Mouse (Mus musculus) brown adipose tissue, adult 24 weeks (tissue): ENCODE results near the gene Gne. TPM values are rescaled to one million over a fixed set of nuclear protein-coding genes. Genes with fewer than 3 reads are reported as not detected.

Experiments used
- H3K27ac ChIP-seq: fragments of 200-500 bp; replicated peaks from 2 replicates; pipeline ENCODE4 v1.5.1; 2012; ENCODE audit warnings: low read depth, mild to moderate bottlenecking, low read length
- H3K4me1 ChIP-seq: fragments of 200-500 bp; 2 replicates; pipeline ENCODE4 v1.6.1; 2012; ENCODE audit warnings: low read length, mixed read lengths; ENCODE audit not compliant: control insufficient read depth, insufficient read depth, insufficient read length
- H3K4me3 ChIP-seq: fragments of 200-500 bp; 2 replicates; pipeline ENCODE4 v1.5.1; 2012; ENCODE audit warnings: low read depth, mild to moderate bottlenecking, low read length, moderate library complexity; ENCODE audit not compliant: insufficient read depth
- polyA plus RNA-seq: library from polyadenylated mRNA; stranded (reverse); fragments of >200 nt; gene quantifications from 2 replicates; pipeline ENCODE4 v1.2.4, GENCODE M21; 2012; ENCODE audit not compliant: missing spikeins, insufficient read depth, insufficient read length

Gene Gne
- polyA plus RNA-seq, 1 experiment: 17.4 TPM

DNA sequence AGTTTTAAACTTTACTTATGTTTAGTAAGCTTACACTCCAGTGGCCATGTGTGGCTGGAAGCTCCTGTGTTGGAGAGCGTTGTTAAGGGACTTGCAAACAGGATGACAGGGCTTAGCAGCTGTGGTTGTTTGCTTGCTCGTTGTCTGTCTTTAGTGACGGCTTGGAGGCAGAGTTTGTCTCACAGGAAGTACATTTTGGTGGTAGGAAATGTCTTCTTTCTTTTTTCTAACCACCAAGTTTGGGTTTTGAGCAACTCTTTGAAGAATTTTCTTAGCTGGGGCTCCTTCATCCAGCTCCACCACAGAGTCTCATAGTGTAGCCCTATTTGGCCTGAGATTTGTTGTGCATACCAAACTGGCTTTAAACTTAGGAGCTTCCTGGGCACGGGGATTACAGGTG is 61.7 kb downstream of the Gne start:
- no peaks in the 10 kb centered on the region for H3K4me1 ChIP-seq
- H3K27ac ChIP-seq: no peak overlapping the region
- no peak overlapping the region for H3K4me3 ChIP-seq

DNA sequence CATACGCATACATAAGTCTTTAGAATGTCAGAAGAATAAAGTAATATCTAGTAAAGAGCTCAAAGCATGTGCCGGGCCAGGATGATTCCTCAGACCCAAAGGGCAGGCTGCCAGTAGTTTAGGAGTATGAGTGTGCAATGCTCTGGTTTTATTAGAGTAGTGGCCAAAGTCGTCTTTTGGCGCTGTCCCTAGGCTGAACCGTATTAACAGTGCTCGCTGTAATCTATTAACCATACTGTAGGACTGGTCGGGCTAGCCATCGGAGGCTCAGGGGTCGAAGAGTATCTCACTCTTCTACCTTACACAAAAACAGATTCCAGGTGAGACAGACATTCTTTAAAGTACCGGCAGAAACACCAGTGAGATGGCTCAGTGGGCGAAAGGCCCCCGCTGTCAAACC is 67.2 kb downstream of the Gne start:
- no peak overlapping the region for H3K27ac ChIP-seq
- peaks cover 11% of the 10 kb centered on the region; the same call in 1 of the 2 replicates for H3K4me1 ChIP-seq
- no peak overlapping the region for H3K4me3 ChIP-seq

DNA sequence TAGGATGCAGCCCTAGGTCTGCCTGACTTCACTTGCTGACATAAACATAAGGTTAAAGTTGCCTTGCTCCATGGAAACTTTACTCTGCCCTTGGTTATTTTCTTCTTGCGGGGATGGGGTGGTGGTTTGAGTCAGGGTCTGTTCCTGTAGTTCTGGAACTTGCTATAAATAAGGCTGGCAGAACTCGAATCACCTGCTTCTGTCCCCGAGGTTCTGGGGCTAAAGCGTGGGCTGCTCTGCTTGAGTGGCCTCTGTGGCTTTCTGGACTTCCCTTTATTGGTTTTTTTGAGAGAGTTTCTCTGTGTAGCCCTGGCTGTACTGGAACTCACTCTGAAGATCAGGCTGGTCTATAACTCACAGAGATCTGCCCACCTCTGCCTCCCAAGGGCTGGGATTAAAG is 67.9 kb downstream of the Gne start:
- no peak overlapping the region for H3K27ac ChIP-seq
- no peak overlapping the region for H3K4me3 ChIP-seq
- H3K4me1 ChIP-seq: peaks cover 11% of the 10 kb centered on the region; the same call in 1 of the 2 replicates

DNA sequence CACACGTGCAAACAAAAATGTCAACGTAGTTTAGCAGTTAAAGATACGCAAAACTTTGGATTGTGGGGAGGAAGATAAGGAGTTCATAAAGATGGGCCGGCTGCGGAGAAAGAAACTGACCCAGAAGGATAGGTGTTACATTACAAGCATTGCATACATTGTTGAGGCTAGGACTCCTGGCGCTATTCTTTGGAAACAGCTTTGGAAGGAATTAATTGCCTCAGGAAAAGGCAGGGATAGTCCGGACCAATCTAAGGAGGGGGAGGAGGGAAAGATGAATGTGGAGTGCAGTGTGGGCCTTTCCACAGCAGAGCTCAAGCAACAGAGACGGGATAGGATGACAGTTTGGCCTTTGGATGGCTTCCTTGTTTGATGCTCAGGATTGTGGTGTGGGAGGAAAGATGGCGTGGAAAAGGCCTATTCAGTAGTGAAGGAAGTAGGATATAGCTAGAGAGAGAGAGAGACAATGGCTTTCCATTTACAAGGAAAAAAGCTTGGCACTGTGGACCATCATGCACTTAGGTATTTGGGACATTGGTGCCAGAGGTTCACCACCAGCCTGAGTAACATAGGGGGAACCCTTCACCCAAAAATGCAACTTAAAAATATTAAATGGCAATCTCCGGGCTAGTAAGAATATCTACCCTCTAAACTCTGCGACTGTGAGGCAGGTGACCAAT is 70.4 kb downstream of the Gne start:
- Histone ChIP-seq H3K27ac (0 out of 2 replicates have a peak overlapping the region, but pooled peaks have one; percentile 65), H3K4me1 (peaks cover 11% of the 10 kb centered on the region; the same call in 1 of the 2 replicates), H3K4me3 (peak overlapping the region; percentile 86)

DNA sequence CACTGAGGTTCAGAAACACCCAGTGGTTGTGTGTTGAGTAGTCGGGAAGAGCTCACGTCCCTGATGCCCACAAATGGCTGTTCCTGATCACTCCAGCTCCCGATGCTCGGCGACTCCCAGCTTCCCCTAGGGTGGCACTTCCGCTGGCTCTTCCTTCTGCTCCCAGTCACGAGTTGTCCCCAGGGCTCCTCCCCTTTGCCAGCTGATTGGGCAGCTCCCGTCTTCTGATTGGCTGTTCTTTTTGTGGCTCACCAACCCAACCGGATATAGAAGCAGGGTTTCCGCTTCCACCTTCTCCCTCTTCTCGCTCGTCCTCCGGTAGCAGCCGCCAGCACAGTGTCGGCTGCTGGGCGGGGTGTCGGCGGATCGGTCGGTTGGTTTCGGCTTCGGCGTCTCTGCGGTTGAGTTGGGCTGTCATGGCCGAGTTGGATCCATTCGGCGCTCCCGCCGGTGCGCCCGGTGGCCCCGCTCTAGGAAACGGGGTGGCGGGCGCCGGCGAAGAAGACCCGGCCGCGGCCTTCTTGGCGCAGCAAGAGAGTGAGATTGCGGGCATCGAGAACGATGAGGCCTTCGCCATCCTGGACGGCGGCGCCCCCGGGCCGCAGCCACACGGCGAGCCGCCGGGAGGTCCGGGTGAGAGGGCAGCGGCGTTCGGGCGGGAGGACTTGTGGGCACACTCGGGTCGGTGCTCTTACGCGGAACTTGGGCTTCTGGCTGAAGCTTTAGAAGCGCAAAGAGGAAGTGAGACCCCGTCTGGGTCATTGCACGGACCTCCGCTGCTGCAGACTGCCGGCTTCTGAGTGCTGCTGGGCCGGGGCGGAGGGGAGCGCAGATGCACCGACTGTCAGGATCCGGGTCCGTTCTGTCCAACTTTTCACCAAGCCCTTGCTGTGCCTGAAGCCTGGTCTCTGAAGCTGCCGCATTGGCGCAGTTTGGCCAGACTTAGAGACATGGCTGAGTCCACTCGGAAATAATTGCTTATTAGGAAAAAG is 71.3 kb downstream of the Gne start:
- Histone ChIP-seq H3K4me3 (peak overlapping the region; percentile 86), H3K4me1 (peaks cover 11% of the 10 kb centered on the region; the same call in 1 of the 2 replicates), H3K27ac (peak overlapping the region; percentile 70)

DNA sequence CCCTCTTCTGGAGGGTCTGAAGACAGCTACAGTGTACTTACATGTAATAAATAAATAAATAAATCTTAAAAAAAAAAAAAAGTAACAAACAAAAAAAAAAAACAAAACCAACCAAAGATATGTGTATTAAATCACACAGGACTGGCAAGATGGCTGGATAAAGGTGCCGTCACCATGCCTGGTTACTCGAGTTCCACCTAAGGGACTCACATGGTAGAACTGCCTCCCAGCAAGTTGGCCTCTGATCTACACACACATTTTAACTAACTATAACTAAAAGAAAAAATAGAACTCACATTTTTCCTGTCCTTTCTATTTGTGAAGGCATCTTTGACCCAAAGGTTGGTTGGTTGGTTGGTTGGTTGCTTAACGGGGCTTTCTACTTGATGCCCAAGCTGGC is 72.2 kb downstream of the Gne start:
- H3K27ac ChIP-seq: peak overlapping the region; percentile 70; the same call in 1 of the 2 replicates
- peaks cover 11% of the 10 kb centered on the region; the same call in 1 of the 2 replicates for H3K4me1 ChIP-seq
- peak overlapping the region; percentile 86 for H3K4me3 ChIP-seq

DNA sequence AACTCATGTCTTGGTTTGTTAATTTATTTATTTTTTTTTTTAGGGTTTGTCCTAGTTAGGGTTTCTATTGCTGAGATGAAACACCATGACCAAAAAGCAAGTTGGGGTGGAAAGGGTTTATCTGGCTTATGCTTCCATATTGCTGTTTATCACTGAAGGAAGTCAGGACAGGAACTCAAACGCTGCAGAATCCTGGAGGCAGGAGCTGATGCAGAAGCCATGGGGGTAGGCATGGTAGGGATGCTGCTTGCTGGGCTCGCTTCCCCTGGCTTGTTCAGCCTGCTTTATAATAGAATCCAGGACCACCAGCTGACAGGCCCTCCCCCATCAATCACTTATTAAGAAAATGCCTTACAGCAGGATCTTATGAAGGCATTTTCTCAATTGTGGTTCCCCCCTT is 73.1 kb downstream of the Gne start:
- Histone ChIP-seq H3K4me1 (peaks cover 9% of the 10 kb centered on the region; the same call in 1 of the 2 replicates), H3K4me3 (no peak overlapping the region), H3K27ac (no peak overlapping the region)

DNA sequence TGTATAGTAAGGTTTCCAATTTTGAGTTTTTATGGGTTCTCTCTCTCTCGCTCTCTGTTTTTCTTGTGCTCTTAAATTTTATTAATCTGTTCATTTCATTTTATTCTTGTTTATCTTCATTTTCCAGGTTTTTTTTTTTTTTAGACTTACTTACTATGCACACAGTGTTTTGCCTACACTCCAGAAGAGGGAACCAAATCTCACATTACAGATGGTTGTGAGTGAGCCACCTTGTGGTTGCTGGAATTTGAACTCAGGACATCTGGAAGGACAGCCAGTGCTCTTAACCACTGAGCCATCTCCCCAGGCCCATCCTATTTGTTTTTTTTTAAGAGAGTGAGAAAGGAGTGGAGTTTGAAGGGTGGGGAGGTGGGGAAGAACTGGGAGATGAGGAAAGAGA is 73.8 kb downstream of the Gne start:
- H3K27ac ChIP-seq: no peak overlapping the region
- H3K4me3 ChIP-seq: no peak overlapping the region

DNA sequence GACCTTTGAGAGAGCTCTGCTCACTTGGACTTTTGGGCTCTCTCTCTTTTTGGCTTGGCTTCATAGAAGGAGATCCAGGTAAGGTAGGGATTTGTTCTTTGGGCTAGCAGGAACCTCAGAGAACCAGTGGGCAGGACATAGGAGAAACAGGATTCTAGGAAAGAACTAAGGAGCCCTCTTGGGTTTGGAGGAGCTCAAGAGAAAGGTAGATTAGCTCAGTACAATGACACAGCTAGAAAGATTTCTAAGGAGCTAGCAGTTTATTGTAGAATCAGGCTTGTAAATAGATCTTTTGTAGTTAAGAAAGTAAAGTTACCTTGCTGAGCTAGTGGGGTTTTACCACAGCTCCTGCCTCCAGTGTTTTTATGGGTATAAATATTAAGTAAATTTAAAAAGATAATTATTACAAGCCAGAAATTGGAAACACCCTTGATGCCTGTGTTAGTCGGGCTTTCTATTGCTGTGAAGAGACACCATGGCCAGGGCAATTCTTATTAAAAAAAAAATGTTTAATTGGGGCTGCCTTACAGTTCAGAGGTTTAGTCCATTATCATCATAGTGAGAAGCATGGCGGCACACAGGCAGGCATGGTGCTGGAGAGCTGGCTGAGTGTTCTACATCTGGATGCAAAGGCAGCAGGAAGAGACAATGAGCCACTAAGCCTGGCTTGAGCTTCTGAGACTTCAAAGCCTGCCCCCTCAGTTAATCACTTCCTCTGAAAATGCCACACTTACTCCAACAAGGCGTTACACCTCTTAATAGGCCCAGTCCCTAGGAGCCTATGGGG is 79.2 kb downstream of the Gne start:
- Histone ChIP-seq H3K4me3 (no peak overlapping the region), H3K27ac (no peak overlapping the region), H3K4me1 (no peaks in the 10 kb centered on the region)

More for the DNA sequence above, 73.8 kb downstream of the Gne start:
- H3K4me1 ChIP-seq: peaks cover 7% of the 10 kb centered on the region; the same call in 1 of the 2 replicates

DNA sequence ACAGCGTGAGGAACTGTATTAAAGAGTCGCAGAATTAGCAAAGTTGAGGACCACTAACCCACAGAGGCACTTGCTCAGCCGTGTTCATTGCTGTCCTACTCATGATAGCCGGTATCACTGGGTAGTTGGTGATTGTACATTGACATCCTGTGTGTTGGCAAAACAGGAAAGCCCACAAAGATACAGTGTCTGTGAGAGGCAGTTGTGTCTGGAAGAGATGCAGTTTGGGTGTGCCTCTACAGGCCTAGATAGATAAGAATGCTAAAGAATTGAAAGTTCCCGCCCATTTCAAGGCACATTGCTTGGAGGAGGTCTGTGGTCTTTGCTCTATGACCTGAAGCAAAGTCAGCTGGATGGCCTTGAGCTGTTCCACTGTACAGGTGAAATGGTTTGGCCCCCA is 79.9 kb downstream of the Gne start, which contains the start of gene Clta:
Gene Clta (plus strand): TSS at position 327 of the 400 bp plus-strand sequence.
- Histone ChIP-seq H3K4me3 (no peak within 1 kb of the TSS), H3K4me1 (no peaks in the 10 kb centered on the region), H3K27ac (no peak within 1 kb of the TSS)

DNA sequence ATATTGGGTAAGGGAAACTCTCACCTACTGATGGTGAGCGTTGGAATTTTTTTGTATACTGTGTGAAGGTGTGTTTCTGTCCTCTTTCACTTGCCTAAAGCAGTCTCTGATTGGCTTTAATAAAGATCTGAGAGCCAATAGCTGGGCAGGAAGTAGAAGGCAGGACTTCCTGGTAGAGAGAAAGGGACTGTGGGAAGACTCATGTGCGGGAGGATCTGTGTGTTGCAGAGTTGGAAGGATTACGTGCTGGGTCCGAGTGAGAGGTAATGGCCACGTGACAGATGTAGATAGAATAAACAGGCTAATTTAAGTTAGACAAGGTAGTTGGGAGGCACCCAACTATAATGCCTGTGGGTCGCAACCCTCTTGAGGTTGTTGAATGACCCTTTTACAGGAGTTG is 80.4 kb downstream of the Gne start:
- H3K27ac ChIP-seq: no peak overlapping the region
- H3K4me1 ChIP-seq: no peaks in the 10 kb centered on the region
- no peak overlapping the region for H3K4me3 ChIP-seq

DNA sequence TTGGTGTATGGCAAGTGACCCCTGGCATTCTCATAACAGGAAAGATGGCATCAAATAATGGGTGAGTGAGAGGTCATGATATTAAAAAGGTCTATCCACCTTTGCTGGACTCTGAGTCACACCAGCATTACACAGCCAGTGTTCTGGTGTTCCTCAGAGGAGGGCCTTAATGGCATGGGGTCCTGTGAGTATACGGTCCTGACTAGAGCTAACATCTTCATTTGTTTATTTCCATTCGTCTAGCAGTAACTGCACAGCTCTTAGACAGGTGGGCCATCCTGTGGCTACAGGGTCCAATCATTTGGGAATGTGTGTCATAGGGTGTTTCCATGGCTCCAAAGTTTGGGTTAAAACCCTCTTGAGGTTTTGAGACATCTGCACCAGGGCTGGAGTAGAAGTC is 89.6 kb downstream of the Gne start:
- Histone ChIP-seq H3K4me3 (no peak overlapping the region), H3K4me1 (peaks cover 5% of the 10 kb centered on the region; the same call in 1 of the 2 replicates), H3K27ac (no peak overlapping the region)

DNA sequence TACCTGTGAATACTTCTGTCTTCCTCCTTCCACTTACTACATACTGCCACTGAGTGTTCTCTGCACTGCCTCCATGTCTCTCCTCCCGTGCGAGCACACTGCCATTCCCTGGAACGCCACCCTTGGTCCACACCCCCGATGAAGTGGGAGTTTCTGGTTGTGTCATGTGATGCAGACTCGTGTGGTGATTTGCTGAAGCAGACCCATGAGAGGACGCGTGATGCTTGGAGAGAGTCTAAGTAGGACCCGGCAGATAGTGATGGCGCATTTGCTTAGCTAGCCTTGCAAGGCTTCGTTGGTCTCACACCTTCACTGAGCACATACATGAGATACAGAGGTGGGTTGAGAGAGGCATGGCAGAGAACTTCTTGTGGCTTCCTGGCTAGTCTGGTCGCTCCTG is 90.9 kb downstream of the Gne start:
- Histone ChIP-seq H3K4me3 (no peak overlapping the region), H3K27ac (no peak overlapping the region), H3K4me1 (peaks cover 5% of the 10 kb centered on the region; the same call in 1 of the 2 replicates)

DNA sequence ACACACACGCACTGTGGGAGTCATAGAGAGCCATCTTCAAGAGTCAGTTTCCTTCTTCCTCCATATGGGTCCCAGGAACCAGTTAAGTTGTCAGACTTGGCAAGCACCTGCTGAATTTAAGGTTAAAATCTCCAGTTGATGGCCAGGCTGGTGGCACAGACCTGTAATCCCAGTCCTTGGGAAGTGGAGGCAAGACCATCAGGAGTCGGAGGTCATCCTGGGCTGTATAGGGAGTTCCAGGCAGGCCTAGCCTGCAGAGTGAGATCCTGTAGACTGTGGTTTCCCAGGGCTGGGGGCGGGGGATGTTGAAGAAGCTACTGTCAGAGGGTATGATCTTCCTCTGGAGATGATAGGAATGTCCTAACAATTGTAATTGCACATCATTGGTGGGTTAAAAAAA is 95.0 kb downstream of the Gne start:
- no peaks in the 10 kb centered on the region for H3K4me1 ChIP-seq
- H3K4me3 ChIP-seq: no peak overlapping the region
- no peak overlapping the region for H3K27ac ChIP-seq

DNA sequence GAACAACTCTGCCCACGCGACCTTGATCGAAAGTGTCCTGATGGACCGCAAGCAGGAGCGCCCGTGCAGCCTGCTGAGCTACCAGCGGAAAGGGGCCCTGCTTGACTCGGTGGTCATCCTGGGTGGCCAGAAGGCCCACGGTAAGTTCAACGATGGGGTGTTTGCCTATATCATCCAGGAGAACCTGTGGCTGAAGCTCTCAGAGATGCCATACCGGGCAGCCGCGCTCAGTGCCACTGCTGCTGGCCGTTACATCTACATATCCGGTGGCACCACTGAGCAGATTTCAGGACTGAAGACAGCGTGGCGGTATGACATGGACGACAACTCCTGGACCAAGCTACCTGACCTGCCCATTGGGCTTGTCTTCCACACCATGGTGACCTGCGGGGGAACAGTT is 99.7 kb downstream of the Gne start:
- no peaks in the 10 kb centered on the region for H3K4me1 ChIP-seq
- H3K27ac ChIP-seq: no peak overlapping the region
- no peak overlapping the region for H3K4me3 ChIP-seq
